Mouse (Mus musculus) central nervous system, embryonic 14 days (tissue): Measurements from ENCODE around the gene Il22. TPM values are rescaled to one million over a fixed set of nuclear protein-coding genes. Genes with fewer than 3 reads are reported as not detected.

Experiments
- polyA plus RNA-seq: library from polyadenylated mRNA; depleted of rRNA; stranded (reverse); fragments of >200 nt; gene quantifications from 2 replicates; pipeline ENCODE4 v1.2.3, GENCODE M21; 2012; rRNA removed

Il22 gene
- polyA plus RNA-seq = 0.13 and 0.15 TPM in 2 replicates

DNA sequence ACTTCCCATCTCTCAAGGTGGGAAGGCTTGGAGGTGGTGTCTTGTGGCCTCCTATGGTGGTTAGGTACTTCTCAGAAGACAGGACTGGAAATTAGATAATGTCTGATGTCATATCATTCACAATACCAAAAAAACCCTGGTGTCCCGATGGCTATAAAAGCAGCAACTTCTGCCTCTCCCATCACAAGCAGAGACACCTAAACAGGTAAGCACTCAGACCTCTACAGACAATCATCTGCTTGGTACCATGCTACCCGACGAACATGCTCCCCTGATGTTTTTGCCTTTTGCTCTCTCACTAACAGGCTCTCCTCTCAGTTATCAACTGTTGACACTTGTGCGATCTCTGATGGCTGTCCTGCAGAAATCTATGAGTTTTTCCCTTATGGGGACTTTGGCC, at the start of gene Il22:
Gene Il22 (plus strand): TSS at position 301 of the 400 bp plus-strand sequence.

DNA sequence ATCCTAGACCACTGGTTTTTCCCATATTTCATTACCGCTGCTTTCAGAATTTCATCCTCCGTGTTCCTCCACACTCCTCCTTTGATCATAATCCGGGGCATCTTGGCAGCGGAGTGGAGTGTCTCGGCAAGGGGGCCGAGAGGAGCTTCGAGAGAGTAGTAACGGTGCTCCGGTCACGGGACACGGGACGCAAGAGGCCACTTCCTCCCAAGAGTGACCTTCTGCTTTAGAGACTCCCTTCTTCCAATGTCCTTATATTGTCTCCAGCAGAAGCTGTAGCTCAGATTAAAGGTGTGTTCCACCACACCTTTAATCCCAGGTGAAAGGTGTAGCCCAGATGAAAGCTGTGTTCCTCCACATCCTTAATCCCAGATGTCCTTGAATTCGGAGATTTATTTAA, 35.9 kb downstream of the Il22 start, which contains the start of gene Gm32717:
Gene Gm32717 (minus strand): TSS at position 101 of the 400 bp plus-strand sequence.

DNA sequence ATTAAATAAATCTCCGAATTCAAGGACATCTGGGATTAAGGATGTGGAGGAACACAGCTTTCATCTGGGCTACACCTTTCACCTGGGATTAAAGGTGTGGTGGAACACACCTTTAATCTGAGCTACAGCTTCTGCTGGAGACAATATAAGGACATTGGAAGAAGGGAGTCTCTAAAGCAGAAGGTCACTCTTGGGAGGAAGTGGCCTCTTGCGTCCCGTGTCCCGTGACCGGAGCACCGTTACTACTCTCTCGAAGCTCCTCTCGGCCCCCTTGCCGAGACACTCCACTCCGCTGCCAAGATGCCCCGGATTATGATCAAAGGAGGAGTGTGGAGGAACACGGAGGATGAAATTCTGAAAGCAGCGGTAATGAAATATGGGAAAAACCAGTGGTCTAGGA, 53.6 kb downstream of the Il22 start, which contains the start of gene Gm32802:
Gene Gm32802 (plus strand): TSS at position 301 of the 400 bp plus-strand sequence.

Other genes with a start within 250 kb of the Il22 start
- gene Mdm1, start 63.1 kb upstream of the Il22 start, polyA plus RNA-seq = 42.4 and 48.0 TPM in 2 replicates
- gene Gm32717, start 35.8 kb downstream of the Il22 start, polyA plus RNA-seq = 0.08 and 0.15 TPM in 2 replicates
- 0.08 and 0.15 TPM in 2 replicates for gene Gm32802, start 53.7 kb downstream of the Il22 start, polyA plus RNA-seq
- not detected in 2 replicates for gene Iltifb, start 90.1 kb downstream of the Il22 start, polyA plus RNA-seq
- gene Gm9040, start 122.0 kb downstream of the Il22 start, polyA plus RNA-seq = not detected in 2 replicates
- gene Gm9044, start 127.5 kb downstream of the Il22 start, polyA plus RNA-seq = not detected in 2 replicates
- gene Gm9045, start 132.9 kb downstream of the Il22 start, polyA plus RNA-seq = 0.02 and 0.05 TPM in 2 replicates
- not detected in 2 replicates for gene Gm9046, start 138.3 kb downstream of the Il22 start, polyA plus RNA-seq
- not detected in 2 replicates for gene Gm9048, start 143.7 kb downstream of the Il22 start, polyA plus RNA-seq
- 0.02 and 0.05 TPM in 2 replicates for gene Gm9049, start 149.2 kb downstream of the Il22 start, polyA plus RNA-seq
- gene Ifng, start 236.1 kb downstream of the Il22 start, polyA plus RNA-seq = 0.05 TPM in 1 of 2 replicates, not detected in the other